Mouse (Mus musculus): ENCODE measurements around the gene Zfp235. TPM values are rescaled to one million over a fixed set of nuclear protein-coding genes. Genes with fewer than 3 reads are reported as not detected.

The Zfp235 gene
- total RNA-seq, 2 experiments from 2014 or later = 3.8 to 4.0 TPM

- intact Hi-C loops (cut with DNase I; ENCODE audit: low total_unique reads) = no loop called here
- DNase-seq = no peak
Measured at GRCm38 (mm10) chr7:24189571-24189944, 55.6 kb downstream of the Zfp235 start.

- DNase-seq = no peak
- intact Hi-C loops (cut with DNase I; ENCODE audit: low total_unique reads) = no loop called here
Measured at GRCm38 (mm10) chr7:24191361-24191760, 57.4 kb downstream of the Zfp235 start.

Other genes with a start within 250 kb of the Zfp235 start
- not detected for gene Vmn1r178, start 242.2 kb upstream of the Zfp235 start, total RNA-seq (2021)
- not detected for gene Vmn1r179, start 207.2 kb upstream of the Zfp235 start, total RNA-seq (2021)
- gene Vmn1r180, start 183.5 kb upstream of the Zfp235 start, total RNA-seq (2021) = not detected
- not detected for gene Vmn1r181, start 159.6 kb upstream of the Zfp235 start, total RNA-seq (2021)
- not detected for gene V1rd19, start 132.5 kb upstream of the Zfp235 start, total RNA-seq (2021)
- not detected for gene Vmn1r183, start 80.9 kb upstream of the Zfp235 start, total RNA-seq (2021)
- 1 to 10 TPM; 5.8 to 6.0 TPM for gene Zfp180, start 52.2 kb upstream of the Zfp235 start, total RNA-seq (2021)
- 1 to 10 TPM; 2.7 to 3.5 TPM for gene Zfp112, start 21.9 kb upstream of the Zfp235 start, total RNA-seq (2021)
- under 1 TPM in 1 of 2 experiments, not detected in 1; 0.51 TPM for gene Zfp114, start 40.9 kb downstream of the Zfp235 start, total RNA-seq (2021)
- 1 to 10 TPM; 3.6 to 4.7 TPM for gene Zfp111, start 77.3 kb downstream of the Zfp235 start, total RNA-seq (2021)
- 1 to 10 TPM; 1.5 to 1.7 TPM for gene Zfp109, start 103.4 kb downstream of the Zfp235 start, total RNA-seq (2021)
- gene Zfp108, start 120.6 kb downstream of the Zfp235 start, total RNA-seq (2021) = 1 to 10 TPM; 1.4 TPM
- gene Zfp93, start 136.3 kb downstream of the Zfp235 start, total RNA-seq (2021) = 1 to 10 TPM; 3.0 to 3.7 TPM
- 1 to 10 TPM; 2.6 to 3.8 TPM for gene Zfp61, start 167.1 kb downstream of the Zfp235 start, total RNA-seq (2021)
- 1 to 10 TPM; 1.7 to 2.4 TPM for gene Zfp94, start 182.5 kb downstream of the Zfp235 start, total RNA-seq (2021)
- gene Tescl, start 199.8 kb downstream of the Zfp235 start, total RNA-seq (2021) = not detected
- not detected for gene Lypd5, start 215.0 kb downstream of the Zfp235 start, total RNA-seq (2021)
- under 1 TPM; 0.29 to 0.33 TPM for gene Kcnn4, start 236.1 kb downstream of the Zfp235 start, total RNA-seq (2021)